Mouse (Mus musculus) midbrain, embryonic 10.5 days (tissue): ENCODE data around the gene Cdhr3. TPM values are rescaled to one million over a fixed set of nuclear protein-coding genes. Genes with fewer than 3 reads are reported as not detected.

Source experiments
- DNase-seq: peaks from one replicate; pipeline ENCODE4 v3.0.0-alpha.2; 2017; ENCODE audit warnings: low spot score
- H3K27ac ChIP-seq: fragments of 300-500 bp; sonication (generic); replicated peaks from 2 replicates; pipeline ENCODE4 v1.5.1; 2016; ENCODE audit warnings: mild to moderate bottlenecking
- H3K27me3 ChIP-seq: fragments of 300-500 bp; sonication (generic); 2 replicates; pipeline ENCODE4 v1.6.1; 2016; ENCODE audit warnings: low read depth, mild to moderate bottlenecking; ENCODE audit not compliant: poor library complexity, severe bottlenecking
- H3K36me3 ChIP-seq: fragments of 300-500 bp; sonication (generic); 2 replicates; pipeline ENCODE4 v1.6.1; 2016; ENCODE audit warnings: mild to moderate bottlenecking, moderate library complexity
- H3K4me1 ChIP-seq: fragments of 300-500 bp; sonication (generic); 2 replicates; pipeline ENCODE4 v1.6.1; 2016
- H3K4me3 ChIP-seq: fragments of 300-500 bp; sonication (generic); 2 replicates; pipeline ENCODE4 v1.5.1; 2016; ENCODE audit warnings: mild to moderate bottlenecking, moderate library complexity
- H3K9me3 ChIP-seq: fragments of 300-500 bp; sonication (generic); replicated peaks from 2 replicates; pipeline ENCODE4 v1.6.1; 2016; ENCODE audit warnings: mild to moderate bottlenecking
- WGBS: fragments of 180-500 bp; shearing (Covaris S2); methylation state at CpG from one replicate; pipeline ENCODE4 v1.1.7; 2016; 5-methylcytosine and 5-hydroxymethylcytosine counted together
- polyA plus RNA-seq: library from polyadenylated mRNA; unstranded; fragments of >200 nt; fragmentation: Nextera tagmentation; extraction: Ambion mirVana; gene quantifications from 2 replicates; pipeline ENCODE4 v1.2.1, GENCODE M21; 2016

The Cdhr3 gene
- polyA plus RNA-seq, 1 experiment from 2014 or later, result not detected

GRCm38 (mm10) chr12:33027093-33027492, 65.6 kb downstream of the Cdhr3 start:
- peaks cover 5% of the 10 kb centered on the region; the same call in 1 of the 2 replicates for H3K9me3 ChIP-seq
- H3K27me3 ChIP-seq, result peaks cover 21% of the 10 kb centered on the region
- no peak overlapping the region for H3K4me3 ChIP-seq
- H3K27ac ChIP-seq, result 0 out of 2 replicates have a peak overlapping the region, but pooled peaks have one; percentile 13
- H3K36me3 ChIP-seq, result no peaks in the 10 kb centered on the region
- 4% methylated on average over 10 of the region's 10 CpGs for WGBS
- peak; percentile 73 for DNase-seq
- H3K4me1 ChIP-seq, result peaks cover 20% of the 10 kb centered on the region

GRCm38 (mm10) chr12:33024524-33024923, 68.2 kb downstream of the Cdhr3 start:
- Histone ChIP-seq H3K36me3 (no peaks in the 10 kb centered on the region), H3K4me3 (no peak overlapping the region), H3K27me3 (peaks cover 21% of the 10 kb centered on the region), H3K4me1 (peaks cover 21% of the 10 kb centered on the region), H3K27ac (no peak overlapping the region), H3K9me3 (peaks cover 5% of the 10 kb centered on the region; the same call in 1 of the 2 replicates)
- whole genome bisulfite sequencing, result 88% methylated on average over 6 of the region's 6 CpGs
- no peak for DNase-seq

- Histone ChIP-seq H3K36me3 (no peaks in the 10 kb centered on the region), H3K9me3 (peaks cover 5% of the 10 kb centered on the region; the same call in 1 of the 2 replicates), H3K4me3 (no peak overlapping the region), H3K27ac (no peak overlapping the region), H3K27me3 (no peaks in the 10 kb centered on the region), H3K4me1 (0 out of 2 replicates have a peak, but pooled peaks cover 10% of the 10 kb centered on the region)
- 94% methylated on average over 4 of the region's 4 CpGs for WGBS
- no peak for DNase-seq
Observed at GRCm38 (mm10) chr12:33021751-33022150, 70.9 kb downstream of the Cdhr3 start.

- Histone ChIP-seq H3K4me3 (no peak overlapping the region), H3K27me3 (no peaks in the 10 kb centered on the region), H3K4me1 (0 out of 2 replicates have a peak, but pooled peaks cover 10% of the 10 kb centered on the region), H3K27ac (no peak overlapping the region), H3K9me3 (peaks cover 5% of the 10 kb centered on the region; the same call in 1 of the 2 replicates), H3K36me3 (no peaks in the 10 kb centered on the region)
- no peak for DNase-seq
- 88% methylated on average over 9 of the region's 9 CpGs for WGBS
Observed at GRCm38 (mm10) chr12:33021140-33021539, 71.5 kb downstream of the Cdhr3 start.

- 0 out of 2 replicates have a peak, but pooled peaks cover 10% of the 10 kb centered on the region for H3K4me1 ChIP-seq
- H3K4me3 ChIP-seq, result no peak overlapping the region
- WGBS, result 86% methylated on average over 6 of the region's 6 CpGs
- no peak overlapping the region for H3K27ac ChIP-seq
- no peak for DNase-seq
- no peaks in the 10 kb centered on the region for H3K36me3 ChIP-seq
- H3K27me3 ChIP-seq, result no peaks in the 10 kb centered on the region
- peaks cover 5% of the 10 kb centered on the region; the same call in 1 of the 2 replicates for H3K9me3 ChIP-seq
Observed at GRCm38 (mm10) chr12:33020011-33020410, 72.7 kb downstream of the Cdhr3 start.

GRCm38 (mm10) chr12:33018601-33019000, 74.1 kb downstream of the Cdhr3 start:
- Histone ChIP-seq H3K27ac (no peak overlapping the region), H3K36me3 (no peaks in the 10 kb centered on the region), H3K4me1 (peaks cover 16% of the 10 kb centered on the region; the same call in 1 of the 2 replicates), H3K4me3 (no peak overlapping the region), H3K27me3 (no peaks in the 10 kb centered on the region), H3K9me3 (peaks cover 5% of the 10 kb centered on the region; the same call in 1 of the 2 replicates)
- DNase-seq, result no peak
- whole genome bisulfite sequencing, result 81% methylated on average over 4 of the region's 4 CpGs

GRCm38 (mm10) chr12:33016824-33017705, 75.6 kb downstream of the Cdhr3 start:
- no peaks in the 10 kb centered on the region for H3K27me3 ChIP-seq

GRCm38 (mm10) chr12:33015103-33015502, 77.6 kb downstream of the Cdhr3 start:
- Histone ChIP-seq H3K4me1 (peaks cover 10% of the 10 kb centered on the region; the same call in 1 of the 2 replicates), H3K4me3 (no peak overlapping the region), H3K9me3 (no peaks in the 10 kb centered on the region), H3K36me3 (no peaks in the 10 kb centered on the region), H3K27ac (no peak overlapping the region), H3K27me3 (no peaks in the 10 kb centered on the region)
- 80% methylated on average over 1 of the region's 1 CpGs for WGBS
- no peak for DNase-seq

More at GRCm38 (mm10) chr12:33016824-33017705, 75.6 kb downstream of the Cdhr3 start:
- 81% methylated on average over 7 of the region's 7 CpGs for WGBS
- Histone ChIP-seq H3K4me1 (peaks cover 12% of the 10 kb centered on the region; the same call in 1 of the 2 replicates), H3K36me3 (no peaks in the 10 kb centered on the region), H3K27ac (no peak overlapping the region), H3K9me3 (no peaks in the 10 kb centered on the region), H3K4me3 (no peak overlapping the region)
- DNase-seq, result no peak

GRCm38 (mm10) chr12:33014050-33014796, 78.5 kb downstream of the Cdhr3 start:
- 73% methylated on average over 7 of the region's 7 CpGs for WGBS
- Histone ChIP-seq H3K36me3 (no peaks in the 10 kb centered on the region), H3K27me3 (no peaks in the 10 kb centered on the region), H3K27ac (no peak overlapping the region), H3K4me1 (peaks cover 6% of the 10 kb centered on the region; the same call in 1 of the 2 replicates), H3K4me3 (no peak overlapping the region), H3K9me3 (no peaks in the 10 kb centered on the region)
- DNase-seq, result no peak

- peaks cover 15% of the 10 kb centered on the region for H3K4me1 ChIP-seq
- 47% methylated on average over 3 of the region's 3 CpGs for WGBS
- H3K4me3 ChIP-seq, result no peak overlapping the region
- no peaks in the 10 kb centered on the region for H3K36me3 ChIP-seq
- H3K9me3 ChIP-seq, result no peaks in the 10 kb centered on the region
- no peaks in the 10 kb centered on the region for H3K27me3 ChIP-seq
- no peak for DNase-seq
- H3K27ac ChIP-seq, result no peak overlapping the region
Observed at GRCm38 (mm10) chr12:33010026-33010425, 82.6 kb downstream of the Cdhr3 start.

GRCm38 (mm10) chr12:33009206-33009966, 83.3 kb downstream of the Cdhr3 start:
- Histone ChIP-seq H3K36me3 (no peaks in the 10 kb centered on the region), H3K4me1 (peaks cover 13% of the 10 kb centered on the region), H3K9me3 (no peaks in the 10 kb centered on the region), H3K27me3 (no peaks in the 10 kb centered on the region), H3K4me3 (no peak overlapping the region), H3K27ac (no peak overlapping the region)
- no peak for DNase-seq
- WGBS, result 89% methylated on average over 6 of the region's 6 CpGs
